Mouse (Mus musculus): ENCODE measurements around the gene Gm26602. TPM values are rescaled to one million over a fixed set of nuclear protein-coding genes. Genes with fewer than 3 reads are reported as not detected.
"Not testable (repeated sequence)": the region's sequence is repeated elsewhere in the genome, so short reads cannot be mapped to it uniquely, and the experiment has no call there.

Gene Gm26602
- polyA plus RNA-seq, 1 experiment from 2014 or later = 35.1 TPM

GRCm38 (mm10) chr10:79945507-79946234, 35.0 kb downstream of the Gm26602 start:
- peaks cover 31% of the 10 kb centered on the region for H3K36me3 ChIP-seq (replicated peaks)
- no peak overlapping the region for H3K9ac ChIP-seq
- no peaks in the 10 kb centered on the region for H3K27me3 ChIP-seq
- H3K4me3 ChIP-seq (replicated peaks) = 0 out of 2 replicates have a peak overlapping the region, but pooled peaks have one; percentile 13
- peaks cover 31% of the 10 kb centered on the region for H3K4me1 ChIP-seq
- peak overlapping the region; percentile 80 for H3K27ac ChIP-seq
- 15% methylated on average over 16 of the region's 16 CpGs for WGBS
- no peaks in the 10 kb centered on the region for H3K9me3 ChIP-seq
- H3K4me2 ChIP-seq = peak overlapping the region; percentile 6
- peak; percentile 67 for ATAC-seq (ENCODE audit: low FRiP score)

- 15% methylated on average over 7 of the region's 7 CpGs for WGBS
- Histone ChIP-seq H3K4me3 (replicated peaks) (no peak overlapping the region), H3K27ac (peak overlapping the region; percentile 36; the same call in 1 of the 2 replicates), H3K27me3 (no peaks in the 10 kb centered on the region), H3K4me2 (peak overlapping the region; percentile 6; the same call in 1 of the 2 replicates), H3K4me1 (peaks cover 31% of the 10 kb centered on the region), H3K9ac (no peak overlapping the region; the same call in 1 of the 2 replicates), H3K9me3 (no peaks in the 10 kb centered on the region), H3K36me3 (replicated peaks) (peaks cover 39% of the 10 kb centered on the region)
- ATAC-seq (ENCODE audit: low FRiP score) = no peak
These were observed 36.2 kb downstream of the Gm26602 start for GRCm38 (mm10) chr10:79946752-79947322.

- WGBS = 79% methylated on average over 6 of the region's 6 CpGs
- no peak overlapping the region for H3K4me3 ChIP-seq (replicated peaks)
- H3K4me2 ChIP-seq = no peak overlapping the region
- H3K4me1 ChIP-seq = peaks cover 31% of the 10 kb centered on the region
- H3K36me3 ChIP-seq (replicated peaks) = peaks cover 35% of the 10 kb centered on the region
- ATAC-seq (ENCODE audit: low FRiP score) = no peak
- no peak overlapping the region for H3K27ac ChIP-seq
- H3K9ac ChIP-seq = no peak overlapping the region
- H3K27me3 ChIP-seq = no peaks in the 10 kb centered on the region
- no peaks in the 10 kb centered on the region for H3K9me3 ChIP-seq
These were observed 36.8 kb downstream of the Gm26602 start for GRCm38 (mm10) chr10:79947502-79947901.

- Histone ChIP-seq H3K27me3 (no peaks in the 10 kb centered on the region), H3K9ac (no peak overlapping the region), H3K4me3 (replicated peaks) (no peak overlapping the region), H3K4me1 (peaks cover 23% of the 10 kb centered on the region), H3K36me3 (replicated peaks) (peaks cover 42% of the 10 kb centered on the region), H3K4me2 (no peak overlapping the region), H3K27ac (no peak overlapping the region), H3K9me3 (no peaks in the 10 kb centered on the region)
- WGBS = 95% methylated on average over 4 of the region's 4 CpGs
- ATAC-seq (ENCODE audit: low FRiP score) = no peak
These were observed 39.2 kb downstream of the Gm26602 start for GRCm38 (mm10) chr10:79949873-79950272.

- Histone ChIP-seq H3K9ac (no peak overlapping the region), H3K27me3 (no peaks in the 10 kb centered on the region), H3K4me1 (peaks cover 15% of the 10 kb centered on the region), H3K4me3 (replicated peaks) (no peak overlapping the region), H3K27ac (no peak overlapping the region), H3K9me3 (no peaks in the 10 kb centered on the region), H3K36me3 (replicated peaks) (peaks cover 42% of the 10 kb centered on the region), H3K4me2 (no peak overlapping the region)
- ATAC-seq (ENCODE audit: low FRiP score) = no peak
- 89% methylated on average over 18 of the region's 18 CpGs for WGBS
These were observed 40.0 kb downstream of the Gm26602 start for GRCm38 (mm10) chr10:79950661-79951060.

- H3K9me3 ChIP-seq = no peaks in the 10 kb centered on the region
- peaks cover 7% of the 10 kb centered on the region for H3K4me1 ChIP-seq
- H3K36me3 ChIP-seq (replicated peaks) = peaks cover 35% of the 10 kb centered on the region
- no peak overlapping the region for H3K9ac ChIP-seq
- H3K27ac ChIP-seq = no peak overlapping the region
- 87% methylated on average over 6 of the region's 6 CpGs for WGBS
- no peak overlapping the region for H3K4me3 ChIP-seq (replicated peaks)
- peaks cover 5% of the 10 kb centered on the region; the same call in 1 of the 2 replicates for H3K27me3 ChIP-seq
- H3K4me2 ChIP-seq = no peak overlapping the region
- no peak for ATAC-seq (ENCODE audit: low FRiP score)
These were observed 43.3 kb downstream of the Gm26602 start for GRCm38 (mm10) chr10:79953946-79954345.

GRCm38 (mm10) chr10:79955691-79956090, 45.0 kb downstream of the Gm26602 start:
- 83% methylated on average over 9 of the region's 9 CpGs for WGBS
- Histone ChIP-seq H3K9ac (0 out of 2 replicates have a peak overlapping the region, but pooled peaks have one; percentile 21), H3K36me3 (replicated peaks) (peaks cover 21% of the 10 kb centered on the region), H3K4me3 (replicated peaks) (no peak overlapping the region), H3K27ac (no peak overlapping the region), H3K4me1 (peaks cover 10% of the 10 kb centered on the region), H3K9me3 (no peaks in the 10 kb centered on the region), H3K4me2 (no peak overlapping the region), H3K27me3 (peaks cover 5% of the 10 kb centered on the region; the same call in 1 of the 2 replicates)
- ATAC-seq (ENCODE audit: low FRiP score) = no peak

- ATAC-seq (ENCODE audit: low FRiP score) = no peak
- H3K36me3 ChIP-seq (replicated peaks) = peaks cover 15% of the 10 kb centered on the region
- no peak overlapping the region for H3K4me3 ChIP-seq (replicated peaks)
- no peak overlapping the region for H3K9ac ChIP-seq
- H3K4me1 ChIP-seq = peaks cover 16% of the 10 kb centered on the region
- WGBS = 16% methylated on average over 4 of the region's 4 CpGs
- H3K9me3 ChIP-seq = no peaks in the 10 kb centered on the region
- H3K27me3 ChIP-seq = peaks cover 5% of the 10 kb centered on the region; the same call in 1 of the 2 replicates
- H3K4me2 ChIP-seq = no peak overlapping the region
- no peak overlapping the region for H3K27ac ChIP-seq
These were observed 46.0 kb downstream of the Gm26602 start for GRCm38 (mm10) chr10:79956643-79957154.

GRCm38 (mm10) chr10:79958140-79958816, 47.6 kb downstream of the Gm26602 start:
- ATAC-seq (ENCODE audit: low FRiP score) = no peak
- peak overlapping the region; percentile 20; the same call in 1 of the 2 replicates for H3K27ac ChIP-seq
- peak overlapping the region; percentile 27; the same call in 1 of the 2 replicates for H3K4me2 ChIP-seq
- peaks cover 16% of the 10 kb centered on the region for H3K4me1 ChIP-seq
- peaks cover 19% of the 10 kb centered on the region for H3K36me3 ChIP-seq (replicated peaks)
- H3K27me3 ChIP-seq = peaks cover 5% of the 10 kb centered on the region; the same call in 1 of the 2 replicates
- H3K9ac ChIP-seq = no peak overlapping the region
- no peak overlapping the region for H3K4me3 ChIP-seq (replicated peaks)
- no peaks in the 10 kb centered on the region for H3K9me3 ChIP-seq
- WGBS = 17% methylated on average over 21 of the region's 21 CpGs

- H3K27ac ChIP-seq; H3K9ac ChIP-seq; H3K27me3 ChIP-seq; ATAC-seq (ENCODE audit: low FRiP score); H3K9me3 ChIP-seq: not testable (repeated sequence)
- Histone ChIP-seq H3K4me2 (peak overlapping the region; percentile 80), H3K4me1 (peaks cover 16% of the 10 kb centered on the region), H3K4me3 (replicated peaks) (peak overlapping the region; percentile 89), H3K36me3 (replicated peaks) (peaks cover 30% of the 10 kb centered on the region)
- WGBS = 40% methylated on average over 10 of the region's 10 CpGs
These were observed 48.8 kb downstream of the Gm26602 start for GRCm38 (mm10) chr10:79959412-79959811.

- ATAC-seq (ENCODE audit: low FRiP score) = peak; percentile 95
- WGBS = under 1% methylated on average over 61 of the region's 61 CpGs
- H3K4me2 ChIP-seq = peak within 1 kb of the TSS; percentile 80
- H3K27me3 ChIP-seq = peaks cover 5% of the 10 kb centered on the region; the same call in 1 of the 2 replicates
- peak within 1 kb of the TSS; percentile 38 for H3K27ac ChIP-seq
- H3K4me1 ChIP-seq = peaks cover 16% of the 10 kb centered on the region
- peaks cover 36% of the 10 kb centered on the region for H3K36me3 ChIP-seq (replicated peaks)
- no peaks in the 10 kb centered on the region for H3K9me3 ChIP-seq
- peak within 1 kb of the TSS; percentile 81 for H3K9ac ChIP-seq
- peak within 1 kb of the TSS; percentile 89 for H3K4me3 ChIP-seq (replicated peaks)
These were observed 49.4 kb downstream of the Gm26602 start, which contains the start of gene Wdr18 for GRCm38 (mm10) chr10:79959847-79960601. Wdr18 (plus strand) TSS chr10:79960152.
